Mouse (Mus musculus) urinary bladder, postnatal 10 days (tissue): Measurements from ENCODE around the gene Abhd8.
"Not testable (repeated sequence)": the region's sequence is repeated elsewhere in the genome, so short reads cannot be mapped to it uniquely, and the experiment has no call there.

Experiments
- DNase-seq: peaks from one replicate; pipeline ENCODE4 v3.0.0; 2022; ENCODE audit warnings: low spot score

Abhd8 gene

DNA sequence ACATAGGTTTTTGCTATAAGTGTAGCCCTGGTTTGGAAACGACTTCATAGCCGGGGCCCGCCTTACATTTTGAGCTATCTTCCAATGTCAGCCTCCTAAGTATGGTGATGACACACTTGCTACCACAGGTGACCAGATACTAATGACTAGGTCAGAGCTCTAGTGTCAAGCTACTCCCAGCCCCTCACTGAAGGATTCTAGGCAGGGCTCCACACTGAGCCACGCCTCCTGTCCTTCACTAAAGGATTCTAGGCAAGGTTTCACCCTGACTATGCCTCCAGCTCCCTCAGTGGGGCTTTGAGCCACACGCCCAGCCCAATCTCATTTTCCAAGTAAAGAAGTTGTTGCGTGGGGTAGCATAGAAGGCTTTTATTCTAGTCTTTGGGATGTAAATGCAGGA lies 2.7 kb downstream of the Abhd8 start:
- DNase-seq: peak; percentile 4

DNA sequence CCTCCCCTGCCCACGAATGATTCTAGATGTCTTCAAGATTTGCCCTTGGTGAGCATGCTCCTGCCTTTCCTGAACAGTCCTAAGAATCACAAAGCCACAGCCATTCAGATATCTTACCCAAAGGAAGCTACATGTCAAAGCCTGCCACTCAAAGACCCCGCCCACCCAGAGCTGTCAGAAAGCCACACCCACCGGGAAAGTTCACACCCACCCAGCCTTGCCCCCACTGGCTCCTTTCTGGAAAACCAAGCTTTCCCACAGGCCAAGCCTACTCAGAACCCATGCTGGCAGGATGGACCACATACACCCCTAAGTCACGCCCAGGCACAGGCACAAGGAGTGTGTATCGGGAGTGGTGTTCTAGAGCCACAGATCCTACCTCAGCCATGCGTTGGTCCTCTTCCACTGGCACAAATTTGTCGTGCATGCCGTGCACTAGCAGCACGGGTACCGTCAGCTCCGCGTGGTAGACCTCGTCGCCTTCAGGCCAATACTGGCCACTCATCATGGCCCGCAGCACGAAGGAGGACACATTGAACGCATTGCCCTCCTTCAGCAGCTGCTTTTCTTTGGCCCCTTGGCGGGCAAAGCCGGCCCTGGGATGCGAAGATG lies 5.7 kb downstream of the Abhd8 start:
- no peak for DNase-seq

DNA sequence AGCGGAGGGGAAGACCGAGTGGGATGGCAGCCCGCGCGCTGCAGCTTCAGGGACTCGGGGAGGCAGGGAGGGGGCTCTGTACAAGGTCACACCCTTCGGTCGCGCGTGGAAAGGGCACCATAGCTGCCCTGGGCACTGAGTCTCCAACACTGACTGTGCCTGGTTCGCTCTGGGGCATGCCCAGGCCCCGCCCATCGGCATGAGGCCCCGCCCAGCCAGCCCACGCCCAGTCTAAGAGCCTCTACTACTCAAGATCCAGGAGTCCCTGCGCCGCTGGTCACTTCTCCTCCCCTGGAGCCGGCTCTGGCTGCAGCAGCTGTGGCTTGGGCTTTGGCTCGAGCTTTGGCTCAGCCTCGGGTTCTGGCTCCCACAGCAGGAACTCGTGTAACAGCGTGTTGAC lies 6.5 kb downstream of the Abhd8 start:
- DNase-seq: no peak

DNA sequence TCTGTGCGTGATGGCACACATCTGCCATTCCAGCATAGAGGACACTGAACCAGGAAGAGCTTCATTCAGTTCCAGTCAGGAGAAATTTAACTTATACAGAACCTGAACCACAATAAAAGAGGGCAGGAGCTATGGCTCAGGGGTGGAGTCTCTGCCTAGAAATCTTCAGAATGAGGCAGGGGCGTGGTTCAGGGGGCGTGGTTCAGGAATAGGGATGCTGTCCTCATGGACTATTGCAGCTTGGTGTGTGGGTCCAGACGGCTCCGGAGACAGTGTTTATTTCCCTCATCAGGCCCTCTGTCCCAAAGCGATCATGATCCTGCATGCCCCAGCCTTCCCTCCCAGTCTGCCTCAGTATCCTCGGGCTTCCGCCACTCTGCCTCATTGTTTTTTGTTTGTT lies 8.8 kb downstream of the Abhd8 start:
- no peak for DNase-seq

DNA sequence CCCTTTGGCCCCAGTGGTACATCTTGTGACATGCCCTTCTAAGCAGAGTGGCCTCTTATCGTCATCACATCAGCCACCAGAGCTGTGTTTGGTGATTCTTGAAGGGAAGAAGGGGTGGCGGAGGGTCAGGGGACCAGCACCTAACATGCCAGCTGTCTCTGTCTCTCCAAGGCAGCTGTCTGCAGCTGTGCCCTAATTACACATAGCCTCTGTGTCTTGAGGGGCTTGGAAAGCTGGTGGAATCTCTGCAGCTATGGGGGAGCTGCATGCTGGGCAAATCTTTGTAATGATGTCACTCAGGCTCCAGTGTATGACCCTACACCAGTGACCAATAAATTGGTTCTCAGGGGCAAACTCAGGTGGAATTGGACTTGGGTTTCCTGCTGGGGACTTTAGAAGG lies 10.8 kb downstream of the Abhd8 start:
- no peak for DNase-seq

DNA sequence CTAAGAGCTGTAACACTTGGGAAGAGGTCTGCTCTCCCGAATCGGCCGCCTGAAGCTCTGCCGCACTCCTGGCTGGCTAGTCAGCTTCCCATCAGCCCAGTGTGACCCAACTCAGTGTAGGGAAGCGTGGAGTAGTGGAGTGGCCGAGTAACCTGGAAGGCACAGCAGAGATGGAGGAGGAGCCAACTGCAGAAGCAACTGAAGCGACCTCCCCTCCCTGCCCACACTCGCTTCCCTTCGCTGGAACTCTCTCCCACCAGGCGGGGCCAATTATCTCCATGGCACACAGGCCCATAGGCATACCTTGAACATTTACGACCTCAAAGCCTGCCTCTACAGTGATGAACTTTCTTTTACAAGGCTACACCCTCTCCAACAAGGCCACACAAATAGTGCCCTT lies 11.7 kb downstream of the Abhd8 start:
- DNase-seq: no peak

DNA sequence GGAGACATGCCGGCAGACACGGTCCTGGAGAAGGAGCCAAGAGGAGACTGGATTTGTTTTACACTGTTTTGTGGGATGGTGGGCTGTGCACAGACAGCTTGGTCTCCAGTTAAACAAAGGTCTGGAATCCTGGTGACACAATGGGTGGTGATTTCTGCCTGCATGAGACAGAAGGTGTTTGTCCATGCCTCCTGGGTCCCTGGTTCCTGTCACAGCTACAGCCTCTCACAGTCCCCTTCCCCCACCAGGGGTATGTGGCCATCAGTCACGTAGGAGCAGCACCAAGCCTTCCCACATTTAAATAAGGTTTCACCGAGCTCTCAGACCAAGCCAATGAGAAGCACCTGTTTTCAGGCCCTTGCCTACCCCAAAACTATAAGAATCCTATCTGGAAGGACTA lies 12.1 kb downstream of the Abhd8 start:
- DNase-seq: no peak

DNA sequence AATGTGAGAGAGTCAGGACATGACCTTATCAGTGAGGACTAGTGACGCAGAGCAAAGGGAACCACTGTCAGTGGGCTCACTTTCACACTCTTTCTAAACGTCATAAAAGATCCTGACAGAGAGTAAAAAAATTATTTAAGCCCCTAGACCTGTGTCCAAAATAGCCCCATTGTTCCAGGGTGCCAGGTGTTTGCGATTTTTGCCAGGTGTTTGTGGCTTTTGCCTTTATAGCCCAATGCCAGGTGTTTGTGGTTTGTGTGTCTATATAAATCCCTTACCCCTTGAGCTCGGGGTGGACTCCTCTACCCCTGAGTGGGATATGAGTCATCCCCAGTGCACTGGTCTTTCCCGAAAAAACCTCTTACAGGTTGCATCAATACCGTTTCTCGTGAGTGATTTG lies 18.4 kb downstream of the Abhd8 start:
- no peak for DNase-seq

DNA sequence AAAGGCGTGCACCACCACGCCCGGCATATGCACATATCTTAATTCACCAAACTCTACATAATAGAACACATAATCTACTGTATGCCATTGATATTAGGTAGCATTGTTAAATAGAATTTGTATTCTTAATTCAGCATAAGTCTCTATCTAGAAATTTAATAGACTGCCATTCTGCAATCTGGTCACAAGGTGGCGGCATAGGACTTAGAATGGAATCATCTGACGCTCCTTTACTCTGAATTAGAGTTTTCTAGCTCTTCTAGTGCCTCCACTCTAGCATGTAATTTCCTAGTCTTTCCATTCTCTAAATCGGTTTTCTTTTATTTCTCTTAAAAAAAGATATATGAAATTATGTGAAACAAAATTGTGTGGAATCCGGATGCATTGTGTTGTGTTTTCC lies 22.1 kb downstream of the Abhd8 start:
- DNase-seq: no peak

DNA sequence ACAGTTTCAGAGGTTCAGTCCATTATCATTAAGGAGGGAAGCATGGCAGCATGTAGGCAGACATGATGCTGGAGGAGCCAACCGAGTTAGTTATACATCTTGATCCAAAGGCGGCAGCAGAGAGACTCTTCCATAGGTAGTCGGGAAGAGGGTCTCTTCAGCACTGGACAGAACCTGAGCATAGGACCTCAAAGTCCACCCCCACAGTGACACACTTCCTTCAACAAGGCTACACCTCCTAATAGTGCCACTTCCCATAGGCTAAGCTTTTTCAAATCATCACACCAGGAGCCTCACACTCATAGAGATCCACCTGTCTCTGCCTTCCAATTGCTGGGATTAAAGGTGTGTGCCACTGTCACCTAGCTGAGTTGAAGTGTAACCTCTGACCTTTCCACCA lies 26.4 kb downstream of the Abhd8 start:
- no peak for DNase-seq

DNA sequence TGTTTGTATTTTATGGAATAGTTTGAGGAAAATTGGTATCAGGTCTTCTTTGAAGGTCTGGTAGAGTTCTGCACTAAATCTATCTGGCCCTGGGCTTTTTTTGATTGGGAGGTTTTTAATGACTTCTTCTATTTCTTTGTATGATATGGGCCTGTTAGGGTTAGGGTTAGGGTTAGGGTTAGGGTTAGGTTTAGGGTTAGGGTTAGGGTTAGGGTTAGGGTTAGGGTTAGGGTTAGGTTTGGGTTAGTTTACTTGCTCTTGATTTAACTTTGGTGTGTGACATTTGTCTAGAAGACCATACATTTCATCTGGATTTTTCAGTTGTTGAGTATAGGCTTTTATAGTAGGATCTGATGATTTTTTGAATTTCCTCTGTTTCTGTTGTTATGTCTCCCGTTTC lies 30.5 kb downstream of the Abhd8 start:
- DNase-seq: not testable (repeated sequence)

DNA sequence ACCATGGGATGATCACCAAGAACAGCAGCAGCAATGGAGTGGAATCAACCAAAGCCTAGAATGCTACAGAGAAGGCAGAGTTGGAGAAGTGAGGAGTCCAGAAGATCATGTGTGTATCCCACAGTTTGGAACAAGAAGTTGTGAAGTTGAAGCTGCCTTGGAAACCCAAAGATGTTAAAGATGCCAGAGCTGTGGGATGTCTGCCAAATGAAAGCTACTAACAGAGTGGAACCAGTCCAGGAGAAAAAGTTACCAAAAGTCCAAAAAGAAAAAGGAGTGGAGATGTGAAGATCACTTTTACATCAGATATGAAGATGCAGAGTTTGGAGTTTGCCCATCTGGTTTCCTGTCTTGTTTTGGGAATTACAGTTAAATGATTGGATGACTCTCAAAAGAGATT lies 41.3 kb downstream of the Abhd8 start:
- DNase-seq: no peak

DNA sequence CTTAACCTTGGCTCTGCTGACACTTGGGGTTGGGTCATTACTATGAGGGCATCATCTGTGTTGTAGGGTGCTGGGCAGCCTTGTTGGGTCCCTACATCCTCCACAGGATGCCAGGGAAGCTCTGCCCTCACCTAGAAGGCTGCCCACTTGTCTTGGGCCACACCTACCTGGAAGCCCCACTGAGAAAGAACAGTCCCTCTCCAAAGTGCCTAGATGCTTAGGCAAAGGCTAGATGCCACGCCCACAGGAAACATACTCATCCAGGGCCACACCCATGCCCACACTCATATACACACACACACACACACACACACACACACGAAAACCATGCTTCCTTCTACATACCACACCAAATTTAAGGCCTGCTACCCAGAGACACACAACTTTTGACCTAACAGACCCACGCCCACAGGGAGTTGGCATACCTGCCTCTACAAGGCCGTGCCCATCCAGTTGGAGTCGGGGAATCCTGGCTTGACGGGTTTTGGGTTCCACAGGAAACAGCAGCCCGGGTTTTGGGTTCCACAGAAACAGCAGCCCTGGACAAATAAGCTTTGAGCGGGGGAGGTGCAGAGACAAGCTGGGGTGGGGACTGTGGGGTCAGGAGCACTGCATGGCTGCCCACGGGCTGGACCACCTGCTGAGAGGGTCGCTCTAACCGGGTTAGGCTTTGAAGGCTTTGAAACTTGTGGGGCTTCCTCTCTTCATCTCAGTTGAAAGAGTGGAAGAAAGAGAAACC lies 51.8 kb downstream of the Abhd8 start:
- no peak for DNase-seq

DNA sequence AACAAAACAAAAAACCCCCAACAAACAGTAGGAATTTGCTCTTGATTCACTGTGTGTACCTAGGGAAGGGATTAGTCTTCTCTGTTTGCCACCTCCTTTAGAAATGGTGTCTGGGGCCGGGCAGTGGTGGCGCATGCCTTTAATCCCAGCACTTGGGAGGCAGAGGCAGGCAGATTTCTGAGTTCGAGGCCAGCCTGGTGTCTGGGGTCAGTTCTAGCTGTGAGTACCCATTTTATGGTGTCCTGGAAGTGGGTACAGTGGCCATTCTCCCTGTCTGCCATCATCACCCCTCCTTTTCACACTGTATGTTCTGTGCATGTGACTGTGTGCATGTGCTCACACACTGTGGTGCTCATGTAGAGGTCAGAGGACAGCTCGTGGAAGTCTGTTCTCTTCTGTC lies 55.2 kb downstream of the Abhd8 start:
- DNase-seq: no peak

DNA sequence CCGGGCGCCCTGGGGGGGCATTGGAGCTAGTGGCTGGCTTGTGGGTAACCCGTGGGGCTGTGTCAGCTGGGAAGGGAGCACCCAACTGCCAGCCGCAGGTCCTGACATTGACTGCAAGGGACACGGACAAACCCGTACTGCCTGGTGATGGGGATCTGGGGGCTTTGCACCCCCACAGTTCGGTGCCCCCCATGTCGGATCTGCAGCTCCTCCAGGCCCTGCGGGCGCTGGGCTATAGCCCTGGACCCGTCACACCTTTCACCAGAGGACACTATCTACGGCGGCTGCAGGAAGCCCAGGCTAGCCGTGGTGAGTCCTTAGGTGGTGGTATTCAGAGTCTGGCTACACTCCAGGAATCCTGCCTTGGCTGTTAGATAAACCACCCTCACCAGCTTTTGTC lies 56.0 kb downstream of the Abhd8 start:
- no peak for DNase-seq
